Mouse (Mus musculus) hindbrain, postnatal 0 days (tissue): ENCODE measurements around the gene Dut. TPM values are rescaled to one million over a fixed set of nuclear protein-coding genes. Genes with fewer than 3 reads are reported as not detected.

Experiments used
- ATAC-seq: fragments of 200-750 bp; cut with Nextera tagmentation; 2 replicates; pipeline ENCODE4 v1.8.0; 2017; ENCODE audit warnings: mild to moderate bottlenecking, moderate TSS enrichment, moderate library complexity
- DNase-seq: peaks from one replicate; pipeline ENCODE4 v3.0.0-alpha.2; 2015; ENCODE audit warnings: low spot score
- H3K27ac ChIP-seq: fragments of 300-500 bp; sonication (generic); 2 replicates; pipeline ENCODE4 v1.5.1; 2014; ENCODE audit warnings: mild to moderate bottlenecking
- H3K27me3 ChIP-seq: fragments of 300-500 bp; sonication (generic); 2 replicates; pipeline ENCODE4 v1.6.1; 2014; ENCODE audit warnings: low read length, mixed read lengths; ENCODE audit not compliant: insufficient read depth
- H3K36me3 ChIP-seq: fragments of 300-500 bp; sonication (generic); 2 replicates; pipeline ENCODE4 v1.6.1; 2014; ENCODE audit warnings: low read length, mixed read lengths; ENCODE audit not compliant: insufficient read depth
- H3K4me1 ChIP-seq: fragments of 300-500 bp; sonication (generic); 2 replicates; pipeline ENCODE4 v1.6.1; 2014; ENCODE audit warnings: antibody characterized with exemption, low read length, mixed read lengths; ENCODE audit not compliant: insufficient read depth
- H3K4me2 ChIP-seq: fragments of 300-500 bp; sonication (generic); 2 replicates; pipeline ENCODE4 v1.6.1; 2014; ENCODE audit warnings: low read depth, mild to moderate bottlenecking, low read length, moderate library complexity, mixed read lengths
- H3K4me3 ChIP-seq: fragments of 300-500 bp; sonication (generic); 2 replicates; pipeline ENCODE4 v1.5.1; 2014; ENCODE audit warnings: low read length
- H3K9ac ChIP-seq: fragments of 300-500 bp; sonication (generic); replicated peaks from 2 replicates; pipeline ENCODE4 v1.6.1; 2014; ENCODE audit warnings: mild to moderate bottlenecking, low read length, moderate library complexity, mixed read lengths
- H3K9me3 ChIP-seq: fragments of 300-500 bp; sonication (generic); 2 replicates; pipeline ENCODE4 v1.6.1; 2016; ENCODE audit warnings: low read length, mixed read lengths
- CTCF ChIP-seq: IDR thresholded peaks from 2 replicates; pipeline ENCODE4 v1.5.1; 2016; ENCODE audit warnings: antibody characterized with exemption, control low read depth, low read depth
- WGBS: fragments of 180-500 bp; shearing (Covaris S2); extraction: QIAGEN DNeasy Blood & Tissue Kit; methylation state at CpG from one replicate; pipeline ENCODE4 v1.1.7; 2014; 5-methylcytosine and 5-hydroxymethylcytosine counted together
- polyA plus RNA-seq: library from polyadenylated mRNA; unstranded; fragments of >200 nt; fragmentation: Nextera tagmentation; extraction: Ambion mirVana; gene quantifications from 2 replicates; pipeline ENCODE4 v1.2.1, GENCODE M21; 2015
- total RNA-seq: library from RNA; depleted of rRNA; stranded (reverse); fragments of >200 nt; gene quantifications from 2 replicates; pipeline ENCODE4 v1.2.3, GENCODE M21; 2014

Dut gene
- total and polyA plus RNA-seq, 2 experiments from 2014 or later = 50.7 to 95.0 TPM

DNA sequence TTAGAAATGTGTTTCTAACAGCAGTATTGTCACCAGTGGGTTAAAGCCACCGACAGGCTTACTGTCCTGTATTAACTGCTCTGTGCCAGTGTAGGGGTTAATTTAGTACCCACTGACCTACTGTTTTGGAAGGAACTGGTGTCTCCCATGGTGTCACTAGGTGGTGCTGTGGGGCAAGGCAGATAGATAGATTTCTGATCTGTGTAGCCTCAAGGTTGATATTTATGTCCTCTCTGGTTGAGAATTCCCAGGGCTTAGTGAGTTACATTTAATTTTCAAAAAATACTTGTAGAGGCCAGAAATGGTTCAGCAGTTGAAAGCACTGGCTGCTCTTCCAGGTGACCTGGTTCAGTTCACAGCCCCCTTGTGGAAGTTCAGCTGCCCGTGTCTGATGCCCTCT, 5.3 kb downstream of the Dut start:
- no peak overlapping the region for H3K27ac ChIP-seq

DNA sequence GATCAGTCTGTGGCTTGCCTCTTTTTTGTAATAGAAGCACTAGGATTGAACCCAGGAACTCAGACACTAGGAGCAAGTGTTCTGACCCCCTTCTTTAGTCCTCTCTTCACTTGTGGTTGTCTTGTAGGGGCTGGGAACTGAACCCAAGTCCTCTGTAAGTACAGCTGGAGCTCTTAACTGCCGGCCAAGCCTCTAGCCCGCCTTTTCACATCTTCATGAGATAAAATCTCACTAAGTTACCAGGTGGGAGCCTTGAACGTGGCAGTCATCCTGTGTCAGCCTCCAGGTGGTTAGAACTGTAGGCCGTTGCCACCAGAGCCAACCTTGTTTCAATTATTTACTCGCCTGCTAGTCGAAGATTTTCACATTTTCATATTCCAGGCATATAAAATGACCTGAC, 6.7 kb downstream of the Dut start:
- Histone ChIP-seq H3K27ac (no peak overlapping the region), H3K4me3 (no peak overlapping the region), H3K4me2 (no peak overlapping the region), H3K36me3 (peaks cover 25% of the 10 kb centered on the region; the same call in 1 of the 2 replicates), H3K9me3 (no peaks in the 10 kb centered on the region), H3K4me1 (peaks cover under 1% of the 10 kb centered on the region; the same call in 1 of the 2 replicates), H3K27me3 (no peaks in the 10 kb centered on the region), H3K9ac (no peak overlapping the region)
- no peak for TF ChIP-seq CTCF
- 96% methylated on average over 6 of the region's 6 CpGs for WGBS
- ATAC-seq (no peak), DNase-seq (no peak)

More for the DNA sequence above, 5.3 kb downstream of the Dut start:
- 60% methylated on average over 2 of the region's 2 CpGs for WGBS
- peak; percentile 72 for TF ChIP-seq CTCF
- Histone ChIP-seq H3K4me3 (no peak overlapping the region), H3K4me1 (peaks cover 5% of the 10 kb centered on the region), H3K4me2 (no peak overlapping the region), H3K9ac (no peak overlapping the region), H3K36me3 (peaks cover 14% of the 10 kb centered on the region; the same call in 1 of the 2 replicates), H3K9me3 (no peaks in the 10 kb centered on the region), H3K27me3 (no peaks in the 10 kb centered on the region)
- DNase-seq = peak; percentile 65
- ATAC-seq = no peak

GRCm38 (mm10) chr2:125254630-125255029, 7.6 kb downstream of the Dut start:
- Histone ChIP-seq H3K4me1 (no peaks in the 10 kb centered on the region), H3K9ac (no peak overlapping the region), H3K36me3 (peaks cover 25% of the 10 kb centered on the region; the same call in 1 of the 2 replicates), H3K4me2 (no peak overlapping the region), H3K4me3 (no peak overlapping the region), H3K9me3 (no peaks in the 10 kb centered on the region), H3K27me3 (no peaks in the 10 kb centered on the region), H3K27ac (no peak overlapping the region)
- WGBS = 92% methylated on average over 3 of the region's 3 CpGs
- DNase-seq (no peak), ATAC-seq (no peak)
- TF ChIP-seq CTCF = no peak

DNA sequence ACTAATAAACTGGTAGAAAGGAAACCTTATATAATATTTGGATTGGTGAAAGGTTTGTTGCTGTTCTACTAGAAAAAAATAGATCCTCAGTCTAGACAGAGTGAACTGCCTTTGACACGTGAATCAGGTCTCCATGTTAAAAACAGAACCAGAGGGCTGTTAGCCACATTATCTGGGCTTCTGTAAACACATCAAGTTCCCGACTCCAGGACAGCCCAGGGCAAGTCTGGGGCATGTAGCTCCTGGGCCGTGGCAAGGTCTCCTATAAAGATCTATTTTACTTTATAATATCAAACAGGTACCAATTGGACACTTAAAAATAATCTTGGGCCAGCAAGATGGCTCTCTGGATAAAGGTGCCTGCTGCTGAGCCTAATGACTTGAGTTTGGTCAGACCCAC, 8.9 kb downstream of the Dut start:
- WGBS = 94% methylated on average over 3 of the region's 3 CpGs
- no peaks in the 10 kb centered on the region for H3K4me1 ChIP-seq
- TF ChIP-seq CTCF = no peak

DNA sequence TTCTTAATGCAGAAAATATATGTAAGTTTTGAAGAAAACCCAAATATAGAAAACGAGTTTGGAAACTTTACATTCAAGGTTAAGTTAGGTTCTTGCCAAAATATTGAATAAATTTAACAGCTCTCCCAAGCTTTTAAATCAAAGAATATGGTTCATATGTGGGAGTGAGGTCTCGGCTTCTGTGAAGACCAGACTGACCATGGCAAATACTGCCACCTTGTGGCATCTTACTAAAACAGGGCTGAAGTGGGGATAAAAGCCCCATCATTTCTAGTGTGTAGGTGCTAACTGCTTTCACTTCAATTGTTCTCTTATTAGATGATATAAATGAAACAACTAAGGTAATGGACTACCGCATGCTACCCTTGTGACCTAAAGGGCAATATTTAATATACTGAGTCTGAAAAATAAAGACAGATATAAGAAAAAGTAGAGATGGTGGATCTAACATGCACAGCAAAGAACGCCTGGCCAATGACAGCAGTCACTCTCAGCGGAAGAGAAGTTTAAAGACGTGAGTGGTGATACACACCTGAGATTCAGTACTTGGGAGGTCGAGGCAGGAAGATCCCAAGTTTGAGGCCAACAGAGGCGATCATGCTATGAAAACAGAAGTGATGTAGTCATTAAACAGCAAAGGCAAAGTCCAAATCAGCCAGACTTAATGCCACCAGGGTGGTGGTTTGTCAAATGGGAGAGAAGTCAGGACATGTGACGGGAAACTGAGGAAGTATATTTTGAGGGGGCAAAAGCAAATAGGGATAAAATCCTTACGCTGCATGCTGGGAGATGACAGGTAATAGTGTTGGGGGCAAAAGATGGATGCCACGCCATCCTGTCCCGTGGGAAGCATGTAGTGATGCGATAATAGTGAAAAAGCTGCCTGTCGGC, 12.5 kb downstream of the Dut start:
- H3K9ac ChIP-seq = no peak overlapping the region
- no peak overlapping the region for H3K4me2 ChIP-seq
- H3K36me3 ChIP-seq = peaks cover 19% of the 10 kb centered on the region; the same call in 1 of the 2 replicates
- H3K27me3 ChIP-seq = no peaks in the 10 kb centered on the region
- ATAC-seq (0 out of 2 replicates have a peak, but pooled peaks have one; percentile 50), DNase-seq (peak; percentile 74)
- no peak overlapping the region for H3K4me3 ChIP-seq
- no peak overlapping the region for H3K27ac ChIP-seq
- no peaks in the 10 kb centered on the region for H3K9me3 ChIP-seq
- TF ChIP-seq CTCF = peak; percentile 71
- no peaks in the 10 kb centered on the region for H3K4me1 ChIP-seq
- 85% methylated on average over 14 of the region's 14 CpGs for WGBS

More for the DNA sequence above, 8.9 kb downstream of the Dut start:
- Histone ChIP-seq H3K9me3 (no peaks in the 10 kb centered on the region), H3K9ac (no peak overlapping the region), H3K36me3 (peaks cover 25% of the 10 kb centered on the region; the same call in 1 of the 2 replicates), H3K4me2 (no peak overlapping the region), H3K27me3 (no peaks in the 10 kb centered on the region), H3K4me3 (no peak overlapping the region), H3K27ac (no peak overlapping the region)
- ATAC-seq (no peak), DNase-seq (no peak)

- 88% methylated on average over 2 of the region's 2 CpGs for WGBS
- ATAC-seq (no peak), DNase-seq (no peak)
- TF ChIP-seq CTCF = no peak
- Histone ChIP-seq H3K4me1 (no peaks in the 10 kb centered on the region), H3K36me3 (peaks cover 19% of the 10 kb centered on the region; the same call in 1 of the 2 replicates), H3K27ac (no peak overlapping the region), H3K9ac (no peak overlapping the region), H3K4me2 (no peak overlapping the region), H3K9me3 (no peaks in the 10 kb centered on the region), H3K4me3 (no peak overlapping the region), H3K27me3 (no peaks in the 10 kb centered on the region)
Measured at GRCm38 (mm10) chr2:125260326-125260725, 13.3 kb downstream of the Dut start.
